Mouse (Mus musculus) gonadal fat pad, adult 2 months (tissue): ENCODE results near the gene E130208F15Rik. TPM values are rescaled to one million over a fixed set of nuclear protein-coding genes. Genes with fewer than 3 reads are reported as not detected.
A peak's percentile ranks its signal among the peaks of the same experiment; 100 is the strongest.

ENCODE experiments used
- DNase-seq: peaks from one replicate; pipeline ENCODE4 v3.0.0-alpha.2; 2012; ENCODE audit warnings: low read depth
- polyA plus RNA-seq: library from polyadenylated mRNA; depleted of rRNA; stranded (reverse); fragments of >200 nt; gene quantifications from 2 replicates; pipeline ENCODE4 v1.2.3, GENCODE M21; 2012

Gene E130208F15Rik
- polyA plus RNA-seq, 1 experiment = 1.1 TPM

DNA sequence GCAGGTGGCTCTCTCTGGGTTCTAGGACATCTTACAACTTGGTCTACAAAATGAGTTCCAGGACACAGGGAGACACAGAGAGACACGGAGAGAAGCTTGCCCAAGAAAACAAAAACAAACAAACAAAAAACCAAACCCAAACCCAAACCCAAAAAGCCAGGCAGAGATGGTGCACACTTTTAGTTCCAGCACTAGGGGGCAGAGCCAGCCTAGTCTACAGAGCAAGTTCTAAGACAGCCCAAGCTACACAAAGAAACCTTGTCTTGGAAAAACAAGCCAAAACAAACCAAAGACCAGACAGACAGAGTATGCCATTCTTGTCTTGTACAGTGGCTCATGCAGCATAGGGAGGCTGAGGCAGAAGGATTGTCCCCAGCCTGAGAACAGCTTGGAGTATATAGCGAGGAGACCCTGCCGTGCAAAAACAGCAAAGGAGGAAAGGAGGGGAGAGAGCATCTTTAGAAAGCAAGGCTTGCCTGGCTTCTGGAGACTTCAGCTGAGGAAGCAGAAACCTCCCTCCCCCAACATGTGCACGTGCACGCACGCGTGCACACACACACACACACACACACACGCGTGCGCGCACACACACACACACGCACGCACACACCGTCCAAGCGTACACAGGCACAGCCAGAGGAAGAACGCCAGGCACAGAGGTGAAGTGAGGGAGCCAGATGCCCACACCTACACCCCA lies 15.3 kb upstream of the E130208F15Rik start:
- no peak for DNase-seq

GRCm38 (mm10) chr7:30308076-30309005 lies 13.2 kb upstream of the E130208F15Rik start, which contains the start of gene Alkbh6:
Alkbh6 (plus strand) TSS chr7:30308717.
- peak; percentile 54 for DNase-seq

DNA sequence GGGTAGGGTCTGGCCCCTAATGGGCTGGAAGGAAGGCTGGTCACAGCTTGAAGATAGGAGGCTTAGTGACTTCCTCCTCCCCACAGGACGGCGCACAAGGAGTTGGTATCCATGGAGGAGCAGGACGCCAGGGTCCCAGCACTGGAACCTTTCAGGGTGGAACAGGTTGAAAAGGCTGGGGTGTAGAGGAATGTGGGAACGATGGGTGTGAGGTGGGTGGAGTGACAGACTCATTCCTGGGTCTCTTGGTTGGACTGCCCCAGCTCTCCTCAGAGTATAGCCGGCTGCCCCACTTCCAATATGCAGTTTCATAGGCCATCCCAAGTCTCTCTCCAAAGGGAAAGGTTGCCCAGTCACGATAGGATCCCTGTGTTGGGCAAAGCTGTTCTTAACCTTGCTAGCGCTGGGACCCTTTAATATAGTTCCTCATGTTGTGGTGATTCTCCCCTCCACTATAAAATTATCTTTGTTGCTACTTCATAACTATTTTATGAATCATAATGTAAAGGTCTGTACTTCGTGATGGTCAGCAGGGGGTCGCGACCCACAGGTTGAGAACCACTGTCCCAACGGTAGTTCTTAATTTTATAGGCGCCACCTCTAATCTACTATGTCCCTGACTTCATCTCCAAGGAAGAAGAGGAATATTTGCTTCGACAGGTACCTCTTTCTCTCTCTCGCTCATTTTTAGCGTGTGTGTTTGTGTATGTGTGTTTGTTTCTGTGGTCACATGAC lies 12.0 kb upstream of the E130208F15Rik start:
- no peak for DNase-seq

DNA sequence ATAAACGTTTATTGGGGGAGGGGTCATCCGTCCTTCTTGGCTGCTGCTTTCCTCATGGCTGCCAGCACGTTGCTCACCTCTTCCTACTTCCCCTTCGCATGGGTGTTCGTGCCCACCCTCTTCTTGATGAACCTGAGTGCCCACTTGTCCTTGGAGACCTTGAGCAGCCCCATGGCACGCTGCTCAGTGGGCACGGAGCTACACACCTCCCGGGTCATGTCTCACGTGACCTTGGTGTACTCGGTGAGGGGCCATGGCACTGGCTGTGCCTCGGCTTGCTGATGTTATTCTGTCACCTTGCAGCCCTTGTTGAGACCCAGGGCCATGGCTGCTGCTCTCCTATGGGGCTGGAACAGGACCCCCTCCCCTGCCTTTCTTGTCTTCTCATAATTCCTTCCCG lies 11.4 kb upstream of the E130208F15Rik start:
- DNase-seq = no peak

- no peak for DNase-seq
Observed at GRCm38 (mm10) chr7:30313666-30314320, 7.7 kb upstream of the E130208F15Rik start.

- no peak for DNase-seq
Observed at GRCm38 (mm10) chr7:30314721-30315155, 6.8 kb upstream of the E130208F15Rik start, which contains the start of gene Syne4. Syne4 (plus strand) TSS chr7:30314807.

DNA sequence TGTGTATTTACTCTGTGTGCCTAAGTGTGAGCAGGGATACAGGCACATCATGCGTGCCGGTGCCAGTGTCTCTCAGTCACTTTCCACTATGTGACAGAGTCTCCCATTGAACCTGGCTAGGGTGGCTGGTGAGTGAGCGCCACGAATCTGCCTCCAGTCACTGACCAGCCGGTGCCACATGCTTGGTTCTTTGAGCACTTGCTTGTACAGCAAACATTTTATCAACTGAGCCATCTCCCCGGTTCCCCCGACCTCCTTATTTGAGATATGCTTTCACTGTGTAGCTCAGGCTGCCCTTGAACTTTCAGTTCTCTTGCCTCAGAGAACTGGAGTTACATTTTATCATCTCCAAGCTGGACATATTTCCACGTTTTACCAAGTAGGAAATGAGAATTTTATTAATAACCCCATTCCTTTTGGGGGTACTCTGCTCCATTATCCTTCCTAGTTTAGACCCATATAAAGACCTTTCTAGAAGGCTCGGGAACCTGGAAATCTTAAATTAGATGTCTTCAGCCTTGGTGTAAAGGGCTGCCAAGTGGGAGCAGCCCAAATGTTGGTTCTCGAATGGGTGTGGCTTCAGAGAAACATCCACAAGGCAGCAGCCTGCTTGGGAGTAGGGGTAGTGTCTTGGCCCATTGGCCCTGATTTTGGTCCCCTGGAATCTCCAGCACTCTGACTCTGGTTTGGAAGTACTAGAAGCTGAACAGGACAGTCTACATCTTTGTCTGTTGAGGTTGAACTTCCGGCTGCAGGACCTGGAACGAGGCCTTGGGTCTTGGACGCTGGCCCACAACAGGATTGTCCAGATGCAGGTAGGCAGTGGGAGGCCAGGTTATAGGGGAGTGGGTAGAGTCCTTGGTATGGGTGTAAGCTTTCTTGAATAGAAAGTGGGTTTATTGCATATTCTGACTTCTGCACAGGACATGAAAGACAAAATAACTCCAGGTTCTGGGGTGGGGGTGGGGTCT lies 5.7 kb upstream of the E130208F15Rik start:
- DNase-seq = no peak

GRCm38 (mm10) chr7:30318142-30318541 lies 3.4 kb upstream of the E130208F15Rik start:
- no peak for DNase-seq

DNA sequence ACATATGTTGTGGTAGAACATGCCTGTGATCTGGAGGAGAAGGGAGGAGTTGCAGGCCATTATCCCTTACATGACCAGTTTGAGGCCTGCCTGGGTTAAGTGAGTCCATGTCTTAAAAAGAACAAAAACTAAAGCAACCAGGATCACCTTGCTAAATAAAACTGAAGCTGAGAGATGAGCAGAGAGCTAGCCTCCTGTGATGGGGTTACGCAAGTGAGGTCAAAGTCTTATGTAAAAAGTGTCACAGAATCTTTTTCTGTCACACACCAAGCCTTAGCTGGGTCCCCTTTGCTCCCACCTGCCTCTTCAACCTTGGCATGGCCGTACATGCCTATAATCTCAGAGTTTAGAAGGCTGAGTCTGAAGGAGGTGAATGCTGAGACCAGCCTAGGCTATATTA lies 594 bp upstream of the E130208F15Rik start:
- DNase-seq = no peak

GRCm38 (mm10) chr7:30322285-30322667 lies 736 bp downstream of the E130208F15Rik start:
- DNase-seq = no peak

DNA sequence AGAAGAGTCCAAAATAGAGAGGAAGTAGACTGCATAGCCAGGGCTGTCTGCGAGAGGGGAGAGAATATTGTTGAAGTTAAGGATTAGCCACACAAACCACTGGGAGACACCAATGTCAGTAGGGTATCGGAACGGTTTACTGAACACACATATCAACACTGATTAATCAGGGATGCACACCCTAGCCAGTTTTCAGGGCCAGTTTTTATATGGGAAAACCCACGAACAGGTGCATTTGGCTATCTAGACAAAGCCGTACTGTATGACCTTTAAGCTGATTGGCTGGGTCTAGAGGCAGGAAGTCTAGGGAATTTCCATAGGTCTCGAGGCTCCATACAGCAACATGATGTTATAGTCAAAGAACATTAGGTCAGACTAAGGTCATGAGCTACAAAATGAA lies 1.3 kb downstream of the E130208F15Rik start:
- no peak for DNase-seq

DNA sequence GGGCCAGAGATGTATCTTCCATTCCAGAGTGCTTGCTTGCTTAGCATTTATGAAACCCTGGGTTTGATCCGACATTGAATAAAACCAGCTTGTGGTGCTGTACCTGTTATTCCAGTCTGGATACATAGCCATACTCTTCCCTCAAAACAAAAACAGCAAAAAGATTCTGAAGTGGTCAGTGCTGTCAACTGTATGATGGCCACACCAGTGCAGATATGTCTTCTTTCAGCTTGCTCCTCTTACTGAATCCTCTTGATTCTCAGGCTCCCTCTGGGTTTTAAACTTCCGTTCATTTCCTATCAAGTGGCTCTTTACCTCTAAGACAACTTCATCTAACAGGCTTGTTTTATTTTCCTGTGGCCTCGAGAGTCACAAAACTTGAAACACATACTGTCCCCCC lies 2.3 kb downstream of the E130208F15Rik start, which contains the start of gene Sdhaf1:
Gene Sdhaf1, minus strand, starts transcription at position 101 of the 400 bp plus-strand sequence.
- no peak for DNase-seq

- DNase-seq = no peak
Observed at GRCm38 (mm10) chr7:30324300-30324944, 2.9 kb downstream of the E130208F15Rik start.

DNA sequence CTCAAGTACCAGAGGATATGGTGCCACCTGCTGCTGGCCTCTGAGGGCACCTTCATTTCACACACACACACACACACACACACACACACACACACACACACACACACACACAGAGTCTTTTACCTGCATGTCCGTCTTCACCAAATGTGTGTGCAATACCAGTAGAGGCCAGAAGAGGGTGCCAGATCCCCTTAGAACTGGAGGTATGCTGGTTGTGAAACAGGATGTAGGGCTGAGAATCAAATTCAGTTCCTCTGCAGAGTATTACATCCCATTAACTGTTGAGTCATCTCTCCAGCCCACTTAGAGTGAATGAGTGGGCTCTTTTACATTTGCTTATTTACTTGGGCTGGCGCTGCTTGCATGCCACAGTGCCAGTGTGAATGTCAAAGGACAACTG lies 3.8 kb downstream of the E130208F15Rik start:
- DNase-seq = no peak

DNA sequence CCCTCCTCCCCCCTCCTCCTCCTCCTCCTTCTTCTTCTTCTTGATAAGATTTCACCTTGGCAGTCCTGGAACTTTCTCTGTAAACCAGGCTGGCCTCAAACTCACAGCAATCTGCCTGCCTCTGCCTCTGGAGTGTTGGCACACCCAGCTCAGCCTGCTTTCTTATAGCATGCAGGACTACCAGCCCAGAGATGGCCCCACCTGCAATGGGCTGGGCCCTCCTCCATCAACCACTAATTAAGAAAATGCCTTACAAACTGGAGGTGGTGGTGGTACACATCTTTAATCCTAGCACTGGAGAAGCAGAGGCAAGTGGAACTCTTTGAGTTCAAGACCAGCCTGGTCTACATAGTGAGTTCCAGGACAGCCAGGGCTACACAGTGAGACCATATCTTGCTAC lies 4.9 kb downstream of the E130208F15Rik start:
- DNase-seq = no peak

- DNase-seq = no peak
Observed at GRCm38 (mm10) chr7:30327140-30327539, 5.6 kb downstream of the E130208F15Rik start.

DNA sequence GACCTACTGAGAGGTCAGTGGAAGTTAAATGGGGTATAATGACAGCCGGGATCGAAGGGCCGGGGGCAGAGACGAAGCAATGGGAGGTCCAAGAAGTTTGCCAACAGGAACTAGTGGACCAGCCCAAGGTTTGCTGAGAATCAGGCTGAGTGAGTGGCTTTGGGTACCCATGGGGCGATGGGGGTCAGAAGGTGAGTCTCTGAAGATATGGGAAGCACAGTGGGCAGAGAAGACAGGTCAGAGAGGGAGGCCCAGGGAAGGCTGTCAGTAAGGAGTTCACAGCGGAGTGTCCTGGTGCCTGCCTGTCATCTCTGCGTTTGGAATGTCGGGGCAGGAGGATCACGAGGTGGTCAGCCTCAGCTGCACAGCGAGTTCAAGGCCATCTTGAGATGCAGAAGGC lies 6.8 kb downstream of the E130208F15Rik start:
- DNase-seq = no peak

- DNase-seq = no peak
Observed at GRCm38 (mm10) chr7:30331887-30332286, 10.3 kb downstream of the E130208F15Rik start.

DNA sequence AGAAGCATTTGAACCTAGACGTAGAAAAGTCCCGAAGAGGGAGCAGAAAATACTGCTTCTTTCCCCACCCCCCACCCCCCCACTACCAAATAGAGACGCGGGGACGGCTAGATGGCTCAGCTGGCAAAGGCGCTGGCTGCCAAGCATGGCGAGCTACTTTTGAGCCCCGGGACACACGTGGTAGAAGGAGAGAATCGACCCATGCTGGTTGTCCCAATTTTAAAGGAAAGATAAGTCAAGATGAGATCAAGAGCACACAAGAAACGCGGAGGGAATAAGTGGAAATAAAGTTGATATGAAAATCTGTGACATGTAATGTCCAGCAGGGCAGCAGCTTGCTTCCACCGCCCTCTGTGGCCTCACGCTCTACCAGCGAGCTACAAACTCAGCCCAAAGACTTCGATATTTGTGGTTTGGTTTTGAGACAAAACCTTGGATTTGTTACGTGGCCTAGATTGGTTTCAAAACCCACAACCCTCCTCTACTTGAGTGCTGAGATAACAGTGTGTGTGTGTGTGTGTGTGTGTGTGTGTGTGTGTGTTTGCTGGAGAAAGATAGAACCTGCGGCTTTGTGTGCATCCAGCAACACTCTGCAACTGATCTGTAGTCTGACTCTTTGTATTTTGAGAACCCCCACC lies 11.2 kb downstream of the E130208F15Rik start:
- no peak for DNase-seq
